Mouse (Mus musculus) midbrain, embryonic 12.5 days (tissue): Measurements from ENCODE around the gene Csl. TPM values are rescaled to one million over a fixed set of nuclear protein-coding genes. Genes with fewer than 3 reads are reported as not detected.

Experiments
- ATAC-seq: fragments of 200-750 bp; cut with Nextera tagmentation; 2 replicates; pipeline ENCODE4 v1.8.0; 2017; ENCODE audit warnings: low read depth, moderate TSS enrichment, moderate library complexity; ENCODE audit not compliant: low FRiP score
- H3K27ac ChIP-seq: fragments of 300-500 bp; sonication (generic); replicated peaks from 2 replicates; pipeline ENCODE4 v1.5.1; 2016; ENCODE audit warnings: mild to moderate bottlenecking
- H3K27me3 ChIP-seq: fragments of 300-500 bp; sonication (generic); 2 replicates; pipeline ENCODE4 v1.6.1; 2016; ENCODE audit warnings: mild to moderate bottlenecking
- H3K36me3 ChIP-seq: fragments of 300-500 bp; sonication (generic); 2 replicates; pipeline ENCODE4 v1.6.1; 2016
- H3K4me1 ChIP-seq: fragments of 300-500 bp; sonication (generic); 2 replicates; pipeline ENCODE4 v1.6.1; 2016
- H3K4me2 ChIP-seq: fragments of 300-500 bp; sonication (generic); replicated peaks from 2 replicates; pipeline ENCODE4 v1.6.1; 2016; ENCODE audit warnings: mild to moderate bottlenecking, moderate library complexity
- H3K4me3 ChIP-seq: fragments of 300-500 bp; sonication (generic); 2 replicates; pipeline ENCODE4 v1.5.1; 2016; ENCODE audit warnings: mild to moderate bottlenecking
- H3K9ac ChIP-seq: fragments of 300-500 bp; sonication (generic); replicated peaks from 2 replicates; pipeline ENCODE4 v1.6.1; 2016; ENCODE audit warnings: mild to moderate bottlenecking, moderate library complexity
- H3K9me3 ChIP-seq: fragments of 300-500 bp; sonication (generic); 2 replicates; pipeline ENCODE4 v1.6.1; 2016; ENCODE audit warnings: mild to moderate bottlenecking
- WGBS: fragments of 180-500 bp; shearing (Covaris S2); methylation state at CpG from one replicate; pipeline ENCODE4 v1.1.7; 2016; 5-methylcytosine and 5-hydroxymethylcytosine counted together
- polyA plus RNA-seq: library from polyadenylated mRNA; unstranded; fragments of >200 nt; fragmentation: Nextera tagmentation; extraction: Ambion mirVana; gene quantifications from 2 replicates; pipeline ENCODE4 v1.2.1, GENCODE M21; 2016

Gene Csl
- polyA plus RNA-seq, result 0.11 TPM in 1 of 2 replicates, not detected in the other

- H3K27me3 ChIP-seq, result no peaks in the 10 kb centered on the region
- no peaks in the 10 kb centered on the region for H3K4me1 ChIP-seq
- no peak within 1 kb of the TSS for H3K4me3 ChIP-seq
- no peak within 1 kb of the TSS for H3K27ac ChIP-seq
- no peaks in the 10 kb centered on the region for H3K9me3 ChIP-seq
- 92% methylated on average over 9 of the region's 9 CpGs for WGBS
- ATAC-seq, result no peak
- H3K9ac ChIP-seq, result no peak within 1 kb of the TSS
- no peak within 1 kb of the TSS for H3K4me2 ChIP-seq
- no peaks in the 10 kb centered on the region for H3K36me3 ChIP-seq
These were observed at the start of gene Csl for GRCm38 (mm10) chr10:99759558-99759957. Csl (minus strand) TSS chr10:99759658.

GRCm38 (mm10) chr10:99789418-99789817, 30.0 kb upstream of the Csl start:
- Histone ChIP-seq H3K4me3 (no peak overlapping the region), H3K27me3 (no peaks in the 10 kb centered on the region), H3K4me2 (no peak overlapping the region), H3K9me3 (no peaks in the 10 kb centered on the region), H3K4me1 (no peaks in the 10 kb centered on the region), H3K27ac (no peak overlapping the region), H3K9ac (no peak overlapping the region), H3K36me3 (no peaks in the 10 kb centered on the region)
- no peak for ATAC-seq
- 91% methylated on average over 2 of the region's 2 CpGs for WGBS

GRCm38 (mm10) chr10:99774228-99775120, 15.0 kb upstream of the Csl start:
- Histone ChIP-seq H3K27me3 (no peaks in the 10 kb centered on the region), H3K4me2 (no peak overlapping the region), H3K9ac (no peak overlapping the region), H3K27ac (no peak overlapping the region), H3K36me3 (no peaks in the 10 kb centered on the region), H3K4me3 (no peak overlapping the region), H3K9me3 (no peaks in the 10 kb centered on the region), H3K4me1 (no peaks in the 10 kb centered on the region)
- no peak for ATAC-seq
- 84% methylated on average over 12 of the region's 12 CpGs for WGBS

GRCm38 (mm10) chr10:99750146-99750545, 9.3 kb downstream of the Csl start:
- no peak overlapping the region for H3K9ac ChIP-seq
- ATAC-seq, result no peak
- WGBS, result 86% methylated on average over 2 of the region's 2 CpGs
- no peak overlapping the region for H3K4me3 ChIP-seq
- no peaks in the 10 kb centered on the region for H3K36me3 ChIP-seq
- no peak overlapping the region for H3K27ac ChIP-seq
- H3K27me3 ChIP-seq, result no peaks in the 10 kb centered on the region
- H3K4me1 ChIP-seq, result no peaks in the 10 kb centered on the region
- no peaks in the 10 kb centered on the region for H3K9me3 ChIP-seq
- H3K4me2 ChIP-seq, result no peak overlapping the region

- Histone ChIP-seq H3K9me3 (no peaks in the 10 kb centered on the region), H3K27me3 (no peaks in the 10 kb centered on the region), H3K4me3 (no peak overlapping the region), H3K4me1 (no peaks in the 10 kb centered on the region), H3K27ac (no peak overlapping the region), H3K9ac (no peak overlapping the region), H3K4me2 (no peak overlapping the region), H3K36me3 (no peaks in the 10 kb centered on the region)
- WGBS, result 87% methylated on average over 2 of the region's 2 CpGs
- ATAC-seq, result no peak
These were observed 10.7 kb downstream of the Csl start for GRCm38 (mm10) chr10:99748668-99749260.

GRCm38 (mm10) chr10:99748009-99748408, 11.4 kb downstream of the Csl start:
- Histone ChIP-seq H3K27me3 (no peaks in the 10 kb centered on the region), H3K9me3 (no peaks in the 10 kb centered on the region), H3K4me3 (no peak overlapping the region), H3K4me2 (no peak overlapping the region), H3K9ac (no peak overlapping the region), H3K4me1 (no peaks in the 10 kb centered on the region), H3K27ac (no peak overlapping the region), H3K36me3 (no peaks in the 10 kb centered on the region)
- WGBS, result 72% methylated on average over 2 of the region's 2 CpGs
- no peak for ATAC-seq

GRCm38 (mm10) chr10:99741609-99742280, 17.7 kb downstream of the Csl start:
- H3K36me3 ChIP-seq, result no peaks in the 10 kb centered on the region

GRCm38 (mm10) chr10:99713129-99713528, 46.3 kb downstream of the Csl start:
- H3K9me3 ChIP-seq, result no peaks in the 10 kb centered on the region
- H3K27ac ChIP-seq, result no peak overlapping the region
- H3K4me1 ChIP-seq, result no peaks in the 10 kb centered on the region
- H3K9ac ChIP-seq, result no peak overlapping the region
- 0 out of 2 replicates have a peak, but pooled peaks have one; percentile 32 for ATAC-seq
- H3K4me3 ChIP-seq, result no peak overlapping the region
- no peaks in the 10 kb centered on the region for H3K27me3 ChIP-seq
- 69% methylated on average over 2 of the region's 2 CpGs for WGBS
- H3K36me3 ChIP-seq, result no peaks in the 10 kb centered on the region
- no peak overlapping the region for H3K4me2 ChIP-seq

More at GRCm38 (mm10) chr10:99741609-99742280, 17.7 kb downstream of the Csl start:
- H3K4me3 ChIP-seq, result no peak overlapping the region
- no peaks in the 10 kb centered on the region for H3K4me1 ChIP-seq
- no peaks in the 10 kb centered on the region for H3K27me3 ChIP-seq
- H3K4me2 ChIP-seq, result no peak overlapping the region
- H3K9ac ChIP-seq, result no peak overlapping the region
- no peaks in the 10 kb centered on the region for H3K9me3 ChIP-seq
- no peak for ATAC-seq
- no peak overlapping the region for H3K27ac ChIP-seq

GRCm38 (mm10) chr10:99711567-99711966, 47.9 kb downstream of the Csl start:
- Histone ChIP-seq H3K4me1 (no peaks in the 10 kb centered on the region), H3K27me3 (no peaks in the 10 kb centered on the region), H3K36me3 (no peaks in the 10 kb centered on the region), H3K9ac (no peak overlapping the region), H3K9me3 (no peaks in the 10 kb centered on the region), H3K27ac (no peak overlapping the region), H3K4me3 (no peak overlapping the region), H3K4me2 (no peak overlapping the region)
- 77% methylated on average over 1 of the region's 1 CpGs for WGBS
- ATAC-seq, result no peak
